Mouse (Mus musculus): ENCODE results near the gene Stap2. TPM values are rescaled to one million over a fixed set of nuclear protein-coding genes. Genes with fewer than 3 reads are reported as not detected.
A peak's percentile ranks its signal among the peaks of the same experiment; 100 is the strongest.

Gene Stap2
- polyA plus RNA-seq, 1 experiment from 2014 or later = 14.3 TPM

DNA sequence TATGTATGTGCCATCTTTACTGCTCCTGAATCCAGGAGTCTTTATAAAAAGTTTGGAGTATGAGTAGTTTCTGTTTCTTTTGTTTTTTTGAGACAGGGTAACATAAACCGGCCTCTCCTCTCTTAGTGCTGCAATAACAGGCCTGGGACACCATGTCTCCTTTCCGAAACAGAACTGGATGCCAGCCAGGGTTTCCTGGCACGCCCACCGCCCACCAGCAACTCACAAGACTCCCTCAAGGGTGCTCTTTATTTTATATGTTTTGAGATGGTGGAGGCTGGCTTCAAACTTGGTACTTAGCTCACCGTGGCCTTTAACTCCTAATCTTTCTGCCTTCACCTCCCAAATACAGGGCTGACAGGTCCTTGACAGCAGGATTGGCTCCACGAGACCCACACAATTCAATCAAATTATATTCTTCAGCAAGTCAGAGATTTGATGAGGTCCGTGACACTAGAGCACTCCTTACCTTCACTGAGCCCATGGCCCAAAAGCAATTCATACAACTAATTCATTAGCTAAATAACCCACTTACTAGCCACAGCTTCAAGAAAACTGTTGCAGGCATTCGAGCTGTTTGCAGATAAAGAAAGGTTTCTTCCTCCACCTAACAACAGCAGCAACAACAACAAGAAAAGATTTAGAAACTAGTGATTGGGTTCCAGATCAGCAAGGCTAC lies 33.3 kb upstream of the Stap2 start:
- no peak overlapping the region for H3K27ac ChIP-seq (ENCODE audit: low read depth)
- no peak overlapping the region for H3K9ac ChIP-seq (replicated peaks)
- WGBS (ENCODE audit: insufficient replicate concordance) = 69% methylated on average over 8 of the region's 8 CpGs

DNA sequence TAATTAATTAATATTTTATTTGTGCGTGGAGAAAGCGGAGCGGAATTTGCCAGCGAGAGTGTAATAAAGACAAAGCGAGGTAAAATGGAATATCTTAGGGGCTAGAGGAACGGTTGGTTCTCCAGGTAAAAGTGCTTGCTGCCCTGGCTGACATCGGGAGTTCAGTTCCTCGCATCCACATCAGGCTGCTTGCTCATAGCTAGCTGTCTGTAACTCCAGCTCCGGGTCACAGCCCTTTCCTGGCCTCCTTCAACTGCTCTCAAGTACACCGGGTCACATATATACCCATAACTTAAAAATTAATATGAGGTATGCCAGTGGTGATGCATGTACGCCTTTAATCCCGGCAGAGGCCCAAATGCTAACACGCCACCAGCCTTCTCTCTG lies 31.5 kb upstream of the Stap2 start:
- Histone ChIP-seq H3K9me3 (ENCODE audit: low read length) (no peaks in the 10 kb centered on the region), H3K27me3 (ENCODE audit: insufficient read depth, low read length) (no peaks in the 10 kb centered on the region), H3K36me3 (replicated peaks; ENCODE audit: insufficient read depth, low read length) (peaks cover 8% of the 10 kb centered on the region), H3K4me1 (ENCODE audit: insufficient read depth) (peaks cover 38% of the 10 kb centered on the region), H3K9ac (replicated peaks) (peak overlapping the region; percentile 55), H3K4me2 (ENCODE audit: low read depth, low read length) (peak overlapping the region; percentile 67), H3K4me3 (ENCODE audit: low read depth, low read length) (peak overlapping the region; percentile 98), H3K27ac (ENCODE audit: low read depth) (no peak overlapping the region; the same call in 1 of the 2 replicates)
- ATAC-seq = no peak
- TF ChIP-seq EP300 (IDR thresholded peaks at IDR 0.05; ENCODE audit: low read depth) = no peak
- no peak for TF ChIP-seq CTCF (IDR thresholded peaks at IDR 0.05; ENCODE audit: low read depth)
- no peak for DNase-seq
- 35% methylated on average over 13 of the region's 13 CpGs for WGBS (ENCODE audit: insufficient replicate concordance)

More for the DNA sequence above, 33.3 kb upstream of the Stap2 start:
- Histone ChIP-seq H3K4me2 (ENCODE audit: low read depth, low read length) (no peak overlapping the region), H3K36me3 (replicated peaks; ENCODE audit: insufficient read depth, low read length) (peaks cover 2% of the 10 kb centered on the region), H3K27me3 (ENCODE audit: insufficient read depth, low read length) (no peaks in the 10 kb centered on the region), H3K9me3 (ENCODE audit: low read length) (no peaks in the 10 kb centered on the region), H3K4me3 (ENCODE audit: low read depth, low read length) (no peak overlapping the region), H3K4me1 (ENCODE audit: insufficient read depth) (peaks cover 23% of the 10 kb centered on the region)
- DNase-seq (peak; percentile 19), ATAC-seq (no peak)
- TF ChIP-seq EP300 (IDR thresholded peaks at IDR 0.05; ENCODE audit: low read depth) (no peak), CTCF (IDR thresholded peaks at IDR 0.05; ENCODE audit: low read depth) (no peak)

DNA sequence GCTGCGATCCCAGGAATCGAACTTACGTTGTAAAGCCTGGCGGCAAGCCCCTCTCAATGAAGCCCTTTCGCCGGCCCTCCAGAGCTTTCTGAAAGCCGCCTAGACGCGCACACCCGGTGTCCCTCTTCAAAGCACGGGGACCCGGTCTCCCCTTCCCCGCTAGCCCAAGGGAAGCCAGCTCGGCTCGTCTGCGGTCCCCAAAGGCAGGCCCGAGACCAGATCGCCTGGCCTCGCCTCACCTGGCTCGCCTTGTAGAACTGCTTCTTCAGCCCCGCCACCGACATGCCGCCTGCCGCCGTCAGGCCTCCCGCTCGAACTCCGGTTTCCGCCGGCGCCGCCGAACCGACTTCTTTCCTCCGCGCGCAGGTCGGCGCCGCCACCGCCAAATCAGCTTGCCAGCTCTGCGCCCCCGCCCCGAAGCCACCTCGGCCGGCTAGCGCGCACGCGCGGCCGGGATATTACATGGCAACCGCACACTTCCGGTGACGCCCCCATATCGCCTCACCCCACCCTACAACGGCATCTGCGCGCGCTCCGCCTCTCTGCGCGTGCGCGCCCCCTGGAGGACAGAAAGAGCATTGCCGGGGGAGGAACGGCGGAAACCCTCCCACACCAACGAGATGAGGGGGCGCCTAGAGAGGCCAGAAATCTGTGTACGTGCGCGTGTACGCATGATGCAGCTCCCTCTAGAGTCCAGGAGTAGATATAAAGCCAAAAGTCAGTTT lies 31.0 kb upstream of the Stap2 start, which contains the start of gene Sh3gl1:
Sh3gl1 (minus strand) TSS at position 460 of the 725 bp plus-strand sequence.
- Histone ChIP-seq H3K4me3 (ENCODE audit: low read depth, low read length) (peak within 1 kb of the TSS; percentile 98), H3K4me1 (ENCODE audit: insufficient read depth) (peaks cover 40% of the 10 kb centered on the region), H3K27ac (ENCODE audit: low read depth) (peak within 1 kb of the TSS; percentile 97), H3K27me3 (ENCODE audit: insufficient read depth, low read length) (no peaks in the 10 kb centered on the region), H3K9ac (replicated peaks) (peak within 1 kb of the TSS; percentile 93), H3K36me3 (replicated peaks; ENCODE audit: insufficient read depth, low read length) (peaks cover 8% of the 10 kb centered on the region), H3K4me2 (ENCODE audit: low read depth, low read length) (peak within 1 kb of the TSS; percentile 67), H3K9me3 (ENCODE audit: low read length) (no peaks in the 10 kb centered on the region)
- peak; percentile 87 for ATAC-seq
- peak; percentile 99 for DNase-seq
- WGBS (ENCODE audit: insufficient replicate concordance) = under 1% methylated on average over 69 of the region's 74 CpGs
- TF ChIP-seq CTCF (IDR thresholded peaks at IDR 0.05; ENCODE audit: low read depth) (peak; percentile 100), EP300 (IDR thresholded peaks at IDR 0.05; ENCODE audit: low read depth) (peak; percentile 86)

DNA sequence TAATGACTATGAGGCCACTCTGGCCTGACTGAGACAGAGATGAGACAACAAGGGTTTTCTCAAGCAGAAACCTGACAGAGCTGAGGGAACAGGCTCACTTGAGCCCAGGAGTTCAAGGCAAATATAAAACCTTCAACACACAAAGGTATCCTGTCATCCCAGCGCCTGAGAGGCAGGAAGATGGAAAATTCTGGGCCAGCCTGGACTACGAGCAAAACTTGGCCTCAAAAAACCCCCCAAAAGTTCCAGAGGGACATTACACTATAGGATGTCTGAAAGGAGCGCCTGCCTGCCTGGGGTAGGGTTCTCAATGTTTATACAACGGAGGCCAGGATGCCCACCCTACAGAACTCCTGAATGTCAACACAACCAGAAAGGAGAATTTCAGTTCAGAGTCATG lies 29.8 kb upstream of the Stap2 start:
- DNase-seq (peak; percentile 12), ATAC-seq (no peak)
- Histone ChIP-seq H3K9ac (replicated peaks) (peak overlapping the region; percentile 93), H3K4me2 (ENCODE audit: low read depth, low read length) (peak overlapping the region; percentile 67), H3K27me3 (ENCODE audit: insufficient read depth, low read length) (no peaks in the 10 kb centered on the region), H3K27ac (ENCODE audit: low read depth) (0 out of 2 replicates have a peak overlapping the region, but pooled peaks have one; percentile 86), H3K9me3 (ENCODE audit: low read length) (no peaks in the 10 kb centered on the region), H3K36me3 (replicated peaks; ENCODE audit: insufficient read depth, low read length) (peaks cover 8% of the 10 kb centered on the region), H3K4me1 (ENCODE audit: insufficient read depth) (peaks cover 49% of the 10 kb centered on the region), H3K4me3 (ENCODE audit: low read depth, low read length) (peak overlapping the region; percentile 98)
- WGBS (ENCODE audit: insufficient replicate concordance) = 64% methylated on average over 4 of the region's 4 CpGs
- TF ChIP-seq CTCF (IDR thresholded peaks at IDR 0.05; ENCODE audit: low read depth) (no peak), EP300 (IDR thresholded peaks at IDR 0.05; ENCODE audit: low read depth) (no peak)

DNA sequence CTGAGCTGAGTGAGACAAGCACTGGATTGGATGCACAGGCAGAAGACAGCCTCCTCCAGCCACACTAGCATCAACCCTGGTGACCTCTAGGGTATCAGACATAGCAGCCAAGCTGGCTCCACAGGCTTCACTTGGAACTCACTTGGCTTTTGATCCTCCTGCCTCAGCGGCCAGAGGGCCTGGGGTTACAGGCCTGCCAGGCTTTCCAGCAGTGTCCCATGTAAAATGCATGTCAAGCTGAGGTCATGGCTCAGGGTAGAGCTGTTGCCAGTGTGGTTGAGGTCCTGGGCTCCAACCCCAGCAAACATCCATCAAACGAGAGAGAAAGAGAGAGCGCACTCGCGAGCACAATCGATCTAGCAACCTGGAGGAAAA lies 29.3 kb upstream of the Stap2 start:
- Histone ChIP-seq H3K36me3 (replicated peaks; ENCODE audit: insufficient read depth, low read length) (peaks cover 10% of the 10 kb centered on the region), H3K27me3 (ENCODE audit: insufficient read depth, low read length) (no peaks in the 10 kb centered on the region), H3K4me1 (ENCODE audit: insufficient read depth) (peaks cover 49% of the 10 kb centered on the region), H3K9ac (replicated peaks) (peak overlapping the region; percentile 93), H3K4me3 (ENCODE audit: low read depth, low read length) (peak overlapping the region; percentile 98; the same call in 1 of the 2 replicates), H3K4me2 (ENCODE audit: low read depth, low read length) (peak overlapping the region; percentile 67), H3K27ac (ENCODE audit: low read depth) (0 out of 2 replicates have a peak overlapping the region, but pooled peaks have one; percentile 86), H3K9me3 (ENCODE audit: low read length) (no peaks in the 10 kb centered on the region)
- ATAC-seq (no peak), DNase-seq (no peak)
- no peak for TF ChIP-seq EP300 (IDR thresholded peaks at IDR 0.05; ENCODE audit: low read depth)
- TF ChIP-seq CTCF (IDR thresholded peaks at IDR 0.05; ENCODE audit: low read depth) = no peak
- WGBS (ENCODE audit: insufficient replicate concordance) = 84% methylated on average over 6 of the region's 6 CpGs

DNA sequence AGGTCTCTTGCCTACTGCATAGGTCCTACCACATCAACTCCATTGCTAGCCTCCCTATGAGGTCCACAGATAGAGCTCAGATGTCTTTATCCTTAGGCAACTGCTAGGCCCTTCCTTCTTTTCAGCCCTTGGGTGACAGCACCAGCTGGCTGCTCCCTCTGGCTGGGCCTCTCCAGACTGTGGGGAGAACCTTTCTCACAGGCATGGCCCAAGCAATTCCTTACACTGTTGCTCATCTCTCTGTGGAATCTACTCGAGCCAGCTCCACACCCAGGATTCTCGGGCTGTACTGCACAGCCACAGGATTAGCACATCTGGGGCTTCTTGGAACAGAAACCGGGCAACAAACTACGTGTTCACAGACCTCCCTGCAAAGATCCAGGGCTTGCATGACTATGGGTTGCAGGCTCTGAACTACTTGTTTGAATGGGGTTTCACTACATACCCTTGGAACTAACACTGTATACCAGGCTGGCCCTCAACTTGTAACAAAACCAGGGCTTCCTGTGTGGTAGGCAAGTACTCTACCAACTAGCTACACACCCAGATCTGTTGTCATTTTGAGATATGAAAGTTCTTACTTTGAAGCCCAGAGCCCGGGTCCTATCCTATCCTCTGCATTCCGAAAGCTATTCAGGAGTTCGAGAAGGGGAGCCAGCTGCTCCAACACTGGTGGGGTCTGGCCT lies 28.8 kb upstream of the Stap2 start:
- DNase-seq = peak; percentile 13
- peak overlapping the region; percentile 93 for H3K9ac ChIP-seq (replicated peaks)
- no peak for ATAC-seq
- peak overlapping the region; percentile 67 for H3K4me2 ChIP-seq (ENCODE audit: low read depth, low read length)
- WGBS (ENCODE audit: insufficient replicate concordance) = 78% methylated on average over 7 of the region's 7 CpGs
- H3K4me3 ChIP-seq (ENCODE audit: low read depth, low read length) = no peak overlapping the region
- peaks cover 49% of the 10 kb centered on the region for H3K4me1 ChIP-seq (ENCODE audit: insufficient read depth)
- H3K27me3 ChIP-seq (ENCODE audit: insufficient read depth, low read length) = no peaks in the 10 kb centered on the region
- peak overlapping the region; percentile 86 for H3K27ac ChIP-seq (ENCODE audit: low read depth)
- H3K9me3 ChIP-seq (ENCODE audit: low read length) = no peaks in the 10 kb centered on the region
- H3K36me3 ChIP-seq (replicated peaks; ENCODE audit: insufficient read depth, low read length) = peaks cover 13% of the 10 kb centered on the region
- TF ChIP-seq EP300 (IDR thresholded peaks at IDR 0.05; ENCODE audit: low read depth) (no peak), CTCF (IDR thresholded peaks at IDR 0.05; ENCODE audit: low read depth) (no peak)

All from liver, postnatal 0 days (tissue).